Mouse (Mus musculus) neural tube, embryonic 11.5 days (tissue): ENCODE results near the gene Mvd. TPM values are rescaled to one million over a fixed set of nuclear protein-coding genes. Genes with fewer than 3 reads are reported as not detected.

Experiments used
- ATAC-seq: fragments of 200-750 bp; cut with Nextera tagmentation; 2 replicates; pipeline ENCODE4 v1.8.0; 2017; ENCODE audit warnings: moderate number of reproducible peaks, mild to moderate bottlenecking, moderate TSS enrichment, moderate library complexity; ENCODE audit not compliant: insufficient read depth, low FRiP score, low TSS enrichment
- DNase-seq: peaks from one replicate; pipeline ENCODE4 v3.0.0-alpha.2; 2015; ENCODE audit warnings: low spot score
- H3K27ac ChIP-seq: fragments of 300-500 bp; sonication (generic); 2 replicates; pipeline ENCODE4 v1.5.1; 2014; ENCODE audit warnings: low read depth, mild to moderate bottlenecking, low read length
- H3K27me3 ChIP-seq: fragments of 300-500 bp; sonication (generic); 2 replicates; pipeline ENCODE4 v1.6.1; 2014; ENCODE audit warnings: mild to moderate bottlenecking, low read length, mixed read lengths; ENCODE audit not compliant: control insufficient read depth, insufficient read depth
- H3K36me3 ChIP-seq: fragments of 300-500 bp; sonication (generic); 2 replicates; pipeline ENCODE4 v1.6.1; 2014; ENCODE audit warnings: mild to moderate bottlenecking, low read length, moderate library complexity, mixed read lengths; ENCODE audit not compliant: control insufficient read depth, insufficient read depth
- H3K4me1 ChIP-seq: fragments of 300-500 bp; sonication (generic); 2 replicates; pipeline ENCODE4 v1.6.1; 2014; ENCODE audit warnings: low read length, mixed read lengths; ENCODE audit not compliant: control insufficient read depth, insufficient read depth
- H3K4me2 ChIP-seq: fragments of 300-500 bp; sonication (generic); 2 replicates; pipeline ENCODE4 v1.6.1; 2014; ENCODE audit warnings: low read depth, mild to moderate bottlenecking, moderate library complexity
- H3K4me3 ChIP-seq: fragments of 300-500 bp; sonication (generic); 2 replicates; pipeline ENCODE4 v1.5.1; 2014; ENCODE audit warnings: low read depth, low read length
- H3K9ac ChIP-seq: fragments of 300-500 bp; sonication (generic); 2 replicates; pipeline ENCODE4 v1.6.1; 2014; ENCODE audit warnings: mild to moderate bottlenecking, low read length
- H3K9me3 ChIP-seq: fragments of 300-500 bp; sonication (generic); 2 replicates; pipeline ENCODE4 v1.6.1; 2016; ENCODE audit warnings: low read length; ENCODE audit not compliant: control insufficient read depth
- WGBS: fragments of 180-500 bp; shearing (Covaris S2); extraction: QIAGEN DNeasy Blood & Tissue Kit; methylation state at CpG from one replicate; pipeline ENCODE4 v1.1.7; 2014; 5-methylcytosine and 5-hydroxymethylcytosine counted together
- polyA plus RNA-seq: library from polyadenylated mRNA; unstranded; fragments of >200 nt; fragmentation: Nextera tagmentation; extraction: Ambion mirVana; gene quantifications from 2 replicates; pipeline ENCODE4 v1.2.1, GENCODE M21; 2014

The Mvd gene
- polyA plus RNA-seq, 1 experiment from 2014 or later = 58.5 TPM

- peaks cover 12% of the 10 kb centered on the region; the same call in 1 of the 2 replicates for H3K4me1 ChIP-seq
- peaks cover 32% of the 10 kb centered on the region for H3K27me3 ChIP-seq
- H3K9me3 ChIP-seq = no peaks in the 10 kb centered on the region
- peak; percentile 52 for DNase-seq
- H3K36me3 ChIP-seq = no peaks in the 10 kb centered on the region
- H3K4me3 ChIP-seq = peak within 1 kb of the TSS; percentile 21
- H3K27ac ChIP-seq = no peak within 1 kb of the TSS
- H3K4me2 ChIP-seq = peak within 1 kb of the TSS; percentile 48
- peak; percentile 55; the same call in 1 of the 2 replicates for ATAC-seq
- WGBS = 3% methylated on average over 48 of the region's 56 CpGs
- H3K9ac ChIP-seq = peak within 1 kb of the TSS; percentile 14
Observed at GRCm38 (mm10) chr8:122460524-122461472, 17.6 kb upstream of the Mvd start, which contains the start of gene Snai3. TSS of gene Snai3 (minus strand) at chr8:122460733.

- ATAC-seq = no peak
- peak overlapping the region; percentile 48 for H3K4me2 ChIP-seq
- peaks cover 32% of the 10 kb centered on the region for H3K27me3 ChIP-seq
Observed at GRCm38 (mm10) chr8:122459990-122460389, 16.8 kb upstream of the Mvd start.

GRCm38 (mm10) chr8:122459218-122459900, 16.1 kb upstream of the Mvd start:
- H3K4me1 ChIP-seq = peaks cover 12% of the 10 kb centered on the region; the same call in 1 of the 2 replicates
- peaks cover 32% of the 10 kb centered on the region for H3K27me3 ChIP-seq
- H3K4me2 ChIP-seq = no peak overlapping the region
- ATAC-seq = no peak
- no peak overlapping the region for H3K4me3 ChIP-seq
- WGBS = 59% methylated on average over 5 of the region's 6 CpGs
- DNase-seq = no peak
- H3K9ac ChIP-seq = no peak overlapping the region
- no peak overlapping the region for H3K27ac ChIP-seq
- no peaks in the 10 kb centered on the region for H3K9me3 ChIP-seq
- H3K36me3 ChIP-seq = no peaks in the 10 kb centered on the region

More at GRCm38 (mm10) chr8:122459990-122460389, 16.8 kb upstream of the Mvd start:
- H3K36me3 ChIP-seq = no peaks in the 10 kb centered on the region
- H3K27ac ChIP-seq = no peak overlapping the region
- no peaks in the 10 kb centered on the region for H3K9me3 ChIP-seq
- H3K4me1 ChIP-seq = peaks cover 12% of the 10 kb centered on the region; the same call in 1 of the 2 replicates
- H3K4me3 ChIP-seq = no peak overlapping the region
- DNase-seq = no peak
- 30% methylated on average over 7 of the region's 7 CpGs for WGBS
- no peak overlapping the region for H3K9ac ChIP-seq

- H3K9me3 ChIP-seq = no peaks in the 10 kb centered on the region
- H3K27me3 ChIP-seq = peaks cover 32% of the 10 kb centered on the region
- peaks cover 12% of the 10 kb centered on the region; the same call in 1 of the 2 replicates for H3K4me1 ChIP-seq
- no peak for ATAC-seq
- H3K4me3 ChIP-seq = no peak overlapping the region
- 84% methylated on average over 11 of the region's 11 CpGs for WGBS
- H3K27ac ChIP-seq = no peak overlapping the region
- H3K4me2 ChIP-seq = no peak overlapping the region
- DNase-seq = no peak
- no peaks in the 10 kb centered on the region for H3K36me3 ChIP-seq
- H3K9ac ChIP-seq = no peak overlapping the region
Observed at GRCm38 (mm10) chr8:122457171-122457570, 13.9 kb upstream of the Mvd start.

GRCm38 (mm10) chr8:122454409-122454808, 11.2 kb upstream of the Mvd start:
- ATAC-seq = no peak
- WGBS = 91% methylated on average over 6 of the region's 6 CpGs
- Histone ChIP-seq H3K4me2 (no peak overlapping the region), H3K27me3 (peaks cover 9% of the 10 kb centered on the region), H3K27ac (no peak overlapping the region), H3K9me3 (no peaks in the 10 kb centered on the region), H3K4me3 (no peak overlapping the region), H3K36me3 (no peaks in the 10 kb centered on the region), H3K4me1 (no peaks in the 10 kb centered on the region), H3K9ac (no peak overlapping the region)
- DNase-seq = no peak

GRCm38 (mm10) chr8:122452154-122452553, 8.9 kb upstream of the Mvd start:
- Histone ChIP-seq H3K4me3 (no peak overlapping the region), H3K36me3 (no peaks in the 10 kb centered on the region), H3K9ac (no peak overlapping the region; the same call in 1 of the 2 replicates), H3K9me3 (no peaks in the 10 kb centered on the region), H3K27me3 (no peaks in the 10 kb centered on the region), H3K4me2 (no peak overlapping the region), H3K4me1 (no peaks in the 10 kb centered on the region), H3K27ac (no peak overlapping the region)
- DNase-seq (no peak), ATAC-seq (no peak)
- WGBS = 85% methylated on average over 10 of the region's 10 CpGs

GRCm38 (mm10) chr8:122451161-122451703, 8.0 kb upstream of the Mvd start:
- 82% methylated on average over 7 of the region's 7 CpGs for WGBS
- H3K4me2 ChIP-seq = no peak overlapping the region
- no peaks in the 10 kb centered on the region for H3K9me3 ChIP-seq
- DNase-seq (no peak), ATAC-seq (no peak)
- no peaks in the 10 kb centered on the region for H3K36me3 ChIP-seq
- no peak overlapping the region for H3K27ac ChIP-seq
- H3K4me1 ChIP-seq = no peaks in the 10 kb centered on the region
- H3K9ac ChIP-seq = no peak overlapping the region
- H3K4me3 ChIP-seq = no peak overlapping the region
- no peaks in the 10 kb centered on the region for H3K27me3 ChIP-seq

- Histone ChIP-seq H3K9ac (no peak overlapping the region; the same call in 1 of the 2 replicates), H3K4me3 (no peak overlapping the region), H3K27me3 (no peaks in the 10 kb centered on the region), H3K27ac (no peak overlapping the region), H3K9me3 (no peaks in the 10 kb centered on the region), H3K4me1 (peaks cover 7% of the 10 kb centered on the region; the same call in 1 of the 2 replicates), H3K36me3 (no peaks in the 10 kb centered on the region), H3K4me2 (no peak overlapping the region)
- 69% methylated on average over 3 of the region's 3 CpGs for WGBS
- ATAC-seq (no peak), DNase-seq (no peak)
Observed at GRCm38 (mm10) chr8:122445203-122445602, 2.0 kb upstream of the Mvd start.
